Mouse (Mus musculus): ENCODE results near the gene Itih5.

Itih5 gene

GRCm38 (mm10) chr2:10168016-10168415 is 14.6 kb downstream of the Itih5 start:
- no peak for DNase-seq (ENCODE audit: low spot score)

GRCm38 (mm10) chr2:10169991-10170390 is 16.6 kb downstream of the Itih5 start:
- DNase-seq (ENCODE audit: low spot score): no peak

- DNase-seq (ENCODE audit: low spot score): no peak
Observed at GRCm38 (mm10) chr2:10193553-10193952, 40.2 kb downstream of the Itih5 start.

- DNase-seq (ENCODE audit: low spot score): no peak
Observed at GRCm38 (mm10) chr2:10195162-10195561, 41.8 kb downstream of the Itih5 start.

- no peak for DNase-seq (ENCODE audit: low spot score)
Observed at GRCm38 (mm10) chr2:10199326-10199725, 46.0 kb downstream of the Itih5 start.

GRCm38 (mm10) chr2:10200736-10201285 is 47.4 kb downstream of the Itih5 start:
- no peak for DNase-seq (ENCODE audit: low spot score)

GRCm38 (mm10) chr2:10204301-10204700 is 50.9 kb downstream of the Itih5 start:
- no peak for DNase-seq (ENCODE audit: low spot score)

- DNase-seq (ENCODE audit: low spot score): no peak
Observed at GRCm38 (mm10) chr2:10213468-10213867, 60.1 kb downstream of the Itih5 start.

GRCm38 (mm10) chr2:10215876-10216565 is 62.6 kb downstream of the Itih5 start:
- DNase-seq (ENCODE audit: low spot score): no peak

GRCm38 (mm10) chr2:10216566-10217247 is 63.3 kb downstream of the Itih5 start:
- no peak for DNase-seq (ENCODE audit: low spot score)

GRCm38 (mm10) chr2:10221862-10222261 is 68.5 kb downstream of the Itih5 start:
- no peak for DNase-seq (ENCODE audit: low spot score)

- no peak for DNase-seq (ENCODE audit: low spot score)
Observed at GRCm38 (mm10) chr2:10226907-10227306, 73.5 kb downstream of the Itih5 start.

- no peak for DNase-seq (ENCODE audit: low spot score)
Observed at GRCm38 (mm10) chr2:10231971-10232370, 78.6 kb downstream of the Itih5 start.

GRCm38 (mm10) chr2:10236554-10236953 is 83.2 kb downstream of the Itih5 start:
- DNase-seq (ENCODE audit: low spot score): no peak

GRCm38 (mm10) chr2:10242970-10243369 is 89.6 kb downstream of the Itih5 start:
- DNase-seq (ENCODE audit: low spot score): no peak

GRCm38 (mm10) chr2:10250441-10250840 is 97.1 kb downstream of the Itih5 start:
- DNase-seq (ENCODE audit: low spot score): no peak

GRCm38 (mm10) chr2:10250926-10251325 is 97.6 kb downstream of the Itih5 start:
- DNase-seq (ENCODE audit: low spot score): no peak

- no peak for DNase-seq (ENCODE audit: low spot score)
Observed at GRCm38 (mm10) chr2:10251466-10251865, 98.1 kb downstream of the Itih5 start.

- DNase-seq (ENCODE audit: low spot score): no peak
Observed at GRCm38 (mm10) chr2:10252016-10252415, 98.6 kb downstream of the Itih5 start.

GRCm38 (mm10) chr2:10253351-10253750 is 100.0 kb downstream of the Itih5 start:
- DNase-seq (ENCODE audit: low spot score): no peak

GRCm38 (mm10) chr2:10256949-10257348 is 103.6 kb downstream of the Itih5 start:
- DNase-seq (ENCODE audit: low spot score): no peak

GRCm38 (mm10) chr2:10258312-10258711 is 104.9 kb downstream of the Itih5 start:
- no peak for DNase-seq (ENCODE audit: low spot score)

GRCm38 (mm10) chr2:10260109-10260508 is 106.7 kb downstream of the Itih5 start:
- DNase-seq (ENCODE audit: low spot score): no peak
